Mouse (Mus musculus): ENCODE results near the gene Wdr83.

The Wdr83 gene

DNA sequence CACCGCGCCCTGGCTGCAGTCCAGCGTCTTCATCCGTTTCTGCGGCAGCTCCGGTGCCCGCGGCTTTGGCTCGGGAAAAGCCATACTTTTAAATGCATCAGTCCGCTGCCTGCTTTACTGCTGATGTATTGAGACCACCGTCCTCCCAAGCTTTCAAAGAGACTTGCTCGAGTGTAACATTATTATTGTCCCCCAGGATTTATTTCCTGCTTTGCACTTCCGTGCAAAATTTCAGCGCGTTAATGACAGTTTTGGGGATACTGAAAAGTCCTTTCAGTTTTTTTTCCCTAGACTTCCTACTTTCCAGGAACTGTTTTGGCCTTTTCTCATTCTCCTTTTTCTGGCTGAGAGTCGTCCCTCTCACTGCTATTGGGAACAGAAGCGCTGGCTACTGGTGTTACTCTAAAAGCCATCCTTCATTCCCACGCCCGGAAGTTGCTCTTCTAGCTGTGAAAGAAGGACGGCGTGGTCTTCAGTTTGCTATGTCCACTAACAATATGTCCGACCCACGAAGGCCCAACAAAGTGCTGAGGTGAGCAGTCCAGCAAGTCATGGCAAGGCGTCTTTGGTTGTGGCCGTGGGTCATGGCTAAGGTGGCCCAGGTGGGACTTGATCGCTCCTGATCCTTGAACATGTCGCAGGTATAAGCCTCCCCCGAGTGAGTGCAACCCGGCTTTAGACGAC lies 432 bp downstream of the Wdr83 start, which contains the start of gene Wdr83os:
Gene Wdr83os, plus strand, starts transcription at position 209 of the 684 bp plus-strand sequence.
- in situ Hi-C loops (cut with MboI, MseI): loop anchor here (25.0 kb wide), 1 partner anchor 1807 kb away; the partner anchor contains the start of gene N4bp1

DNA sequence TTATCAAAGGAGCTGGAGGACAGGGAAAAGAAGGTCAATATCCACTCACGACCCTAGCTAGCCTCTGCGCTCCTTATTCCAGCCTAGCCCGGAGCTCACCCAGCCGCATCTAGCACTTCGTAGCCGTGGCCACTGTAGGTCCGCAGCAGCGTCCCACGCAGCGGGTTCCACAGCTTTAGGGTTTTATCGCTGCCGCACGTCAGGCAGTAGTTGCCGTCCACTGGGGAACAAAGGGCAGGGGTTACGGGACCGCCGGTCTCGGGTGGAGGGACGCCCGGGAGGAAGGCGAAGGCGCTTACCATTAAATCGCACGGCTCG lies 933 bp downstream of the Wdr83 start:
- in situ Hi-C loops (cut with MboI, MseI): loop anchor here (25.0 kb wide), 1 partner anchor 1807 kb away; the partner anchor contains the start of gene N4bp1

DNA sequence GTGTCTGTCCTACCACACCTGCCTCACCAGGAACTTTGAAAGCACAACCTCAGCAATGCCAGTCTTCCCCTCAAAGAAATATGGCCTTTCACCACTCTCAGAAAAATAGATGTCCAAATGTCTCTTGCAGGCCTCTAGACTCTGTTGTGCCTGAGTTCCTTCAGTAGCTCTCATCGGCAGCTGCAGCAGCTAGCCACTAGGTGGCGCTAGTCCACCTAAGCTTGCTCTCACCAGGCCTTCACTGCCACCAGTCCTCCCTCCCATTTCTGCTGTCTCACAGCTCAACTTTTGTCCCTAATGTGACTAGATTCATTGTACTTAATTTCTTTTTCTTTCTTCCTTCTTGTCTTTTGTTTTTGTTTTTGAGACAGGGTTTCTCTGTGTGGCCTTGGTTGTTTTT lies 4.1 kb downstream of the Wdr83 start:
- in situ Hi-C loops (cut with MboI, MseI): loop anchor here (25.0 kb wide), 1 partner anchor 1810 kb away; the partner anchor contains the start of gene N4bp1

DNA sequence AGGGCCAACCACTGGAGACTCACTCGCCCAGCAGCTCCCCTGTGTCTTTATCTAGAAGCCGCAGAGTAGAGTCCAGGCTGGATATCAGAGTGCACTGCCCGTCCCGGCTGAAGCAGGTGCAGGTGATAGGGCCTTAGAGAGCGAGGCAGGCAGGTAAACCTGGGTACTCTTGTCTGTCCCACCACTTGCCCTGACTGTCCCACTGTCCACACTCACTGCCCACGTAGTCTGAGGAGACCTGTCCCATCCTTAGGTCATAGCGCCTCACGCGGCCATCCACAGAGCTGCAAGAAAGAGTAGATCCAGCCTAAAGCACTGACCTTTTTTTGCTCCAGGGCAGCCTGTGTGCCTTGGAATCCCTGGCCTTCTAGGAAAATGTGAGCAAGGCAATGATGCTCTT lies 5.1 kb downstream of the Wdr83 start:
- in situ Hi-C loops (cut with MboI, MseI): loop anchor here (25.0 kb wide), 1 partner anchor 1811 kb away; the partner anchor contains the start of gene N4bp1

DNA sequence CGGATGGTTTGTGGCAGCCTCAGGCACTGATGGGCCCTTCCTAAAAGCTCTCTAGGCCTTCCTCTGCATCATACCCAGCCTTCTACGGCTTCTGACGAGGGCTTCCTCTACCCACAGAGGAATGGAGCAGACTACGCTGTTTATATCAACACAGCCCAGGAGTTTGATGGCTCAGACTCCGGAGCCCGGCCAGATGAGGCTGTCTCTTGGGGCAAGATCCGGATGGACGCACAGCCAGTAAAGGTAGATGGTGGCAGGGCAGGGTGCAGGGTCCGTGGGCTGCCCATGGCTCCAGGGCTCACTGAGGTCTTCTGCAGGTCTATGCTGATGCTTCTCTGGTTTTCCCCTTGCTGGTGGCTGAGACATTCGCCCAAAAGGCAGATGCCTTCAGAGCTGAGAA lies 6.5 kb downstream of the Wdr83 start:
- in situ Hi-C loops (cut with MboI, MseI): loop anchor here (25.0 kb wide), 1 partner anchor 1813 kb away; the partner anchor contains the start of gene N4bp1

DNA sequence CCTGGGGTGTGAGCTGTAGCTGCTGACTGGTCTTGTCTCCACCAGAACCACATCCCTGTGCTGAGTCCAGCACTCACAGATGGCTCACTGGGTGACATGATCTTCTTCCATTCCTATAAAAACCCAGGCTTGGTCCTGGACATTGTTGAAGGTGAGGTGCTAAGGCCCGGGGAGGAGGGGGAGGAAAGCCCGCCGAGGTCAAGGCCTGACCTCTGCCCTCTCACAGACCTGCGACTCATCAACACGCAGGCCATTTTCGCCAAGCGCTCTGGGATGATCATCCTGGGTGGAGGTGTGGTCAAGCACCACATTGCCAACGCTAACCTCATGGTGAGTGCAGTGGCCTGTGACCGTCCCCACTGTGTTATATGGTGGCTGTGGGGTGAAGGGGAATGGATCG lies 6.9 kb downstream of the Wdr83 start:
- in situ Hi-C loops (cut with MboI, MseI): no loop called here

DNA sequence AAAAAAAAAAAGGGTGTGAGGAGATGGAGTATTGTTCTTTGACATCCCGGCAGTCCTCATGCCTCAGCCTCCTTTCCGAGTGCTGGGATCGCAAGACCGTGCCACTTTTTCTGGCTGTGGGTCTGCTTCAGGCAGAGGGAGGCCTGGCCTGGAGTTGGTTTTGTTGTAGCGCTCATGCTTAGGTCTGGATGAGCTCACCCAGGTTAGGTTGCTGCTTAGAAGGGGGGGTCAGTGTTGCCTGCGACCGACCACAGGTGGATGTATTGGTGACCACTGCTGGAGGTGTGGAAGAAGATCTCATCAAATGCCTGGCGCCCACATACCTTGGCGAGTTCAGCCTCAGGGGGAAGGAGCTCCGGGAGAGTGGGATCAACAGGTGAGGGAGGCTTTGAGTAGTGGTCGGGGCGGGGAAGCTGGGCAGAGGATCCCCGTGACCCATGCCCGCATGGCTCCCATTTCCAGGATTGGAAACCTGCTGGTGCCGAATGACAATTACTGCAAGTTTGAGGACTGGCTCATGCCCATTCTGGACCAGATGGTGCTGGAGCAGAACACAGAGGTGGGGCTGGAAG lies 8.0 kb downstream of the Wdr83 start:
- in situ Hi-C loops (cut with MboI, MseI): no loop called here

DNA sequence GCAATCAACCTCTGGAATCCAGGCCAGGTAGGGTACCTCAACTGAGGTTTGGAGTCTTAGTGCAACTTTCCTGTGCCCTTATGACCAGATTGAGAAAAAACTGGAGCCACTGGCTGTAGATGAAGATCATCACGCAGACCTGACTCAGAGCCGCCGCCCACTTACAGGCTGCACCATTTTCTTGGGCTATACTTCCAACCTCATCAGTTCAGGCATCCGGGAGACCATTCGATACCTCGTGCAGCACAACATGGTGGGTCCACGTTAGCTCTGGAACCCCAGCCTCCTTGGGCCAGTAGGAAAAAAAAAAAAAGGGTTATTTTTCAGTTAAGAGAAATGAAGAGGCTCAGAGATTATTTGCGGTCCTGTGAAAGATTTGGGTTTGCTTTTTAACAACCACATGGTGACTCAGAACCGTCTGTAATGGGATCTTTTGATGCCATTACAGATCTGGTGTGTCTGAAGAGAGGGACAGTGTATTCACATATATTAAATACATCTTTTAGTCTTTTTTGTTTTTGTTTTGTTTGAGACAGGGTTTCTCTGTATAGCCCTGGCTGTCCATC lies 8.7 kb downstream of the Wdr83 start:
- in situ Hi-C loops (cut with MboI, MseI): no loop called here

DNA sequence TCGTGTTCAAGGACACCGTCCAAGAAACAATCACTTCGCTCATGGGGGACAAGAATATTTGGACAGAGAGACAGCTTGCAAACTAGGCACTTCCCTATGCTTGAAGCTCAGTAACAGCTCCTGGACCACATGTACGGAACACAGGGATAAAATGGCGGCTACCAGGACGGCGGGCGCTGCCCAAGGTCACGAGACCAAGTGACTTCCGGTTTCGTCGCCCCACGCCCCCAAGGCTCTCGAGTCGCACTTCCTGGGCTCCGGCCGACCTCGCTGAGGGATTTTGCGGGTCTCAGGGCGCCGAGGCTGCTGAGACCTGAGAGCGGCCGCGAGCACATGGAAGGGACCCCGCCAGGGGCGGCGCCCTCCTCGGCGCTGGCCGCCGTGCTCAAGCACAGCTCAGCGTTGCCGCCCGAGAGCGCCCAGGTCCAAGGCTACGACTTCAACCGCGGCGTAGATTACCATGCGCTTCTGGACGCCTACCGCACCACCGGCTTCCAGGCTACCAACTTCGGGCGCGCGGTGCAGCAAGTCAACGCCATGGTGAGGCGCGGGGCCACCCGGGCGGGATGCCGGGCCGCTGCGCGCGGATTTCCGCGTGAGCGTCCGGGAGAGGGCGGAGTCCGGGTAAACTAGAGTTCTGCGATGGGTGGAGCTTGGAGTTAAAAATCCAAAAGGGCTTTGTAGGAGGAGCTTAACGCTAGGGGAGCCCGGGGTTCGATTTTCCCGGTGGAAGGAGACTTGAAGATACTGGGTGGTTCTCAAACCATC lies 9.4 kb downstream of the Wdr83 start, which contains the start of gene Dhps:
Gene Dhps, plus strand, starts transcription at position 244 of the 768 bp plus-strand sequence.
- in situ Hi-C loops (cut with MboI, MseI): no loop called here

DNA sequence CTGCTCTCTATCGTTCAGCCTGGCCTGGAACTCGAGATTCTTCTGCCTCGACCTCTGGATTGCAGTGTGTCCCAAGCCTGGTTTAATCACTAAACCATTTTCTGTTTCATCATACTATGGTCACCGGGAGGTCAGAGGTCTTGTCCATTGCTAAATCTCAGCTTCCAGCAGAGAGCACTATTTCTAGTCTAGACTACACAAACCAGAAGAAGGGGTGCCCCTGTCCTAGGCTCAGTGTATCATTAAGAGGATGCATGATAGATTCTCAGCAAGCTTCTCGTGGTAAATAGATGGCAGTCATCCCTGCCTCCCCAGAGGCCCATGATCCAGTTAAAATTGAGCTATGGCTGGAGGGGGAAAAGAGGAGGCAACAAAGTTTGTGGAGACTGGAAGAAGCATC lies 10.1 kb downstream of the Wdr83 start:
- in situ Hi-C loops (cut with MboI, MseI): no loop called here

DNA sequence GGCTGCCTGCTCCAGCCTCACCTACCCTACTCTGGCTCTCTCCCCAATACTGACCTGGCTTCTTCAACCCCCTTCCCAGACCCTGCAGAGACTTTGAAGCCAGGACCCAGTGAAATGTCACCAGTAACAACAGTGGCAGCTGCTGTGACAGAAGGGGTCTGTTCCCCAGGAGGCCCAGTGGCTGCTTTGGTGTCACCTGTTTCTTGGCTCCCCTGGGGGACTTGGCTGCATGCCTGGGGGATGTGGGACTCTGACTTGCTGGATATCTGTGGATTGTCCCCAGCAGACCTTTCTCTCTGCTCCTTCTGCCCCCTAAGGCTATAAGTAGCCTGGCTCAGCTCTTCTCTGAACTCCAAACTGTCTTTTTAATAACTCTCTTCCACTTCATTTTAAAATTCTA lies 13.1 kb downstream of the Wdr83 start, which contains the start of gene Gm5741:
Gene Gm5741, minus strand, starts transcription at position 1 of the 400 bp plus-strand sequence.
- in situ Hi-C loops (cut with MboI, MseI): no loop called here

DNA sequence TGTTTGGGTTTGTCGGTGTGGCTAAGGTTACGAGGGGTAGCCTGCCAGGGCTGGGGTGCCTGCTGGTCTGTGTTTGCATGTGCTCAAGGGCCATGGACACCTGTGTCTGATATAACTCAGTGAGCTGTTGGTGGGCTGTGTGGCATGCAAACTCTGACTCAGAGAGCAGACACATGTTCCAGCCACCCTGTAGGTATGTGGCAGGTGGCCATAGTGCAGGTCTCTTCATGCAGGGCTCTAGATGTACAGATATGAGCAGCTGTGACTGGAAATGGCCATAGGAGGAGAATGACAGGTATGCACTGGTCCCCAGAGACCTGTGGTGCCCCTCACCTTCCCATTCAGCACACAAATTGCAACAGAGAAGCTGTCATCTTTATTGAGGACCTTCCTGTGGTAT lies 14.0 kb downstream of the Wdr83 start:
- in situ Hi-C loops (cut with MboI, MseI): no loop called here

DNA sequence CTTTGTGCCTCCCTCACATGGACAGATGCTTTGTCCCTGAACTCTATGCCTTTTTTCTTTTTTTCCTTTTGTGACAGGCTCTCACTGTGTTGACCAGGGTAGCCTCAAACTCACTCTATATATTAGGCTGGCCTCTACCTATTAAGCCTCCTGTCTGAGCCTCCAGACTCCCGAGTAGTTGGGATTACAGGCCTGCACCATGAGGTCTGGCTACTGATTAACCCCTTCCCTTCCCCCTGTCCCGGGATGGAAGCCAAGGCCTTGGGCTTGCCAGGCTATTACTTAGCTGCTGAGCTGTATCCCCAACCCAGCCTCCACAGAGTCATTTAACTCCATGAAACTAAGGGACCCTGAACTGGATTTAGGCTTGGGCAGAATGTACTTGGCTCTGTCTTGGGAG lies 15.9 kb downstream of the Wdr83 start:
- in situ Hi-C loops (cut with MboI, MseI): no loop called here

DNA sequence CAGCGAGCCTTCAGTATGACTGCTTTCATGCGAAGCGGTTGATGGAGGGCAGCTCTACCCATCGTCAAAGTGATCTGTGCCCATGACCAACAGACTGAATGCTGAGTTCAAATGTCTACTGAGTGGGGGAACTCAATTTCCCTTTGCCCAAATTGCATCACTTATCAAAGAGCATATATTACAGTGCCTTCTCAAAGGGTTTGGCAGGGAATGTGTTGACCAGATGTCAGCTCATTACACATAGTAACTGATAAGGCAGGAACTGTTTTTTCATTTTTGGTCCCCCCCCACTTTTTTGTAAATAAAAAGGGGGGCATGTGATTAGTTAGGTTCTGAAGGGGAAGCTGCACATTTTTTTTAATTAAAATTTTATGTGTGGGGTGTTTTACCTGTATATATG lies 18.5 kb downstream of the Wdr83 start:
- in situ Hi-C loops (cut with MboI, MseI): loop anchor here (5.0 kb wide), 1 partner anchor 95 kb away; the partner anchor contains the start of genes Gm49661, Prdx2 and Rnaseh2a

DNA sequence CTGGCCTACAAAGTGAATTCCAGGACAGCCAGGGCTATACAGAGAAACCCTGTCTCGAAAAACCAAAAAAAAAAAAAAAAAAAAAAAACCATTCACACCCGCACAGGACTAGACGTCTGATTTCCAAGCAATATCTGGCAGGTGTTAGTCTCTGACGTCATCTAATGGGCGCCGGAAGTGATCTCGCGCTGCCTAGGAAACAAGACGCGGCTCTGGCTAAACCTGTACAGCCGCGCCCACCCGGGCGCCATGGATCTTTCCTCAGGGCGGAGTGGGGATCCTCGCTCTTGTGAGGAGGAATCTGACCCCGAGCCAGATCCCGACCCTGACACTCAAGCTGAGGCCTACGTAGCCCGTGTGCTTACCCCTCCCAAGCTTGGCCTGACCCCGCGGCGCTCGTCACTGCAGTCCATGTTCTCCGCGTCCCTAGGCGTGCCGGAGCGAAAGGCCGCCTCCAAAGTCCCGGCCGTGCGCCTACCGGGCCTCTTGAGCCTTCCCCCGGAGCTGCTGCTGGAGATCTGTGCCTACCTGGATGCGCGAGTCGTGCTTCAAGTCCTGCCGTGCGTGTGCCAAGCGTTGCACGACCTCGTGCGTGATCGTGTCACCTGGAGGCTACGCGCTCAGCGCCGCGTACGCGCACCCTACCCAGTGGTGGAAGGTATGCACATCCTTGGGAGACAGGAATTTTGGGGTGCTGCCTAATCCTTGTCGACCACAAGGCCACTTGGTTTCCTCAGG lies 21.1 kb downstream of the Wdr83 start, which contains the start of gene Fbxw9:
Gene Fbxw9, plus strand, starts transcription at position 177 of the 738 bp plus-strand sequence.
- in situ Hi-C loops (cut with MboI, MseI): loop anchor here (5.0 kb wide), 1 partner anchor 93 kb away; the partner anchor contains the start of genes Gm49661, Prdx2 and Rnaseh2a

DNA sequence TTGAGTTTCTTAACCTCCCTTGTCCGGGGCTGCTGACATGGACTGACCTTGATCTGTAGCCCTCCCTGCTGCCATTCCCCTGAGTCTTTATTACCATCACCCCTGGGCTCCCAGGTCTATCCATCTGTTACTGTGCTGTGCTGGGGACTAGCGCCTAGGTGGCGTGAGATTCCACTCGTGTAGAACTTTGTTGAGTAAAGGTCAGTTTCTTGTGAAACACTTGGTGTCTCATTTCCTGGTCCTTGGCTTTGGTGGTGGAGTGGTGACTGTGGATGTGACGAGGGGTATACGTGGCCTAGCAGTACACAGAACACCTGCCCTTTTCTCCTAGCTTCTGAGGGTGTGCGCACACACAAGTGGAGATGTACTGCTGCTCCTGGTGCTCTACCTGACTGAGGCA lies 23.7 kb downstream of the Wdr83 start:
- in situ Hi-C loops (cut with MboI, MseI): no loop called here

DNA sequence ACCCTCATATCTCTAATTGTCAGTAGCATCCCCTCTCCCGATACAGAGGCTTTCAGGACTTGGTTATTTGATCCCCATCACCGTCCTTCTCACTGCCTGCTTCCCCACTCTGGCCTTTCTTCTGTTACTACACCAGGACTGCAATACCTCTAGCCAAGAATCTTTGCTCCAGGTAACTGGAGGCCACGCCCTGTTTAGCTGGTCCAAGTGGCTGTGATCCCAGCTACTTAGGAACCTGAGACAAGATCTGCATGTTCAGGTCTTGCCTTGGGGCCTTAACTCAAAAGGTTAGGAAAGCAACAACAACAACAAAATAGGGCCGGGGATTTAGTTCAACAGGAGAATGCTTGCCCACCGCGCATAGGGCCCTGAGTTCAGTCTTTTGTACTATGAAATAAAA lies 37.5 kb downstream of the Wdr83 start:
- in situ Hi-C loops (cut with MboI, MseI): no loop called here

DNA sequence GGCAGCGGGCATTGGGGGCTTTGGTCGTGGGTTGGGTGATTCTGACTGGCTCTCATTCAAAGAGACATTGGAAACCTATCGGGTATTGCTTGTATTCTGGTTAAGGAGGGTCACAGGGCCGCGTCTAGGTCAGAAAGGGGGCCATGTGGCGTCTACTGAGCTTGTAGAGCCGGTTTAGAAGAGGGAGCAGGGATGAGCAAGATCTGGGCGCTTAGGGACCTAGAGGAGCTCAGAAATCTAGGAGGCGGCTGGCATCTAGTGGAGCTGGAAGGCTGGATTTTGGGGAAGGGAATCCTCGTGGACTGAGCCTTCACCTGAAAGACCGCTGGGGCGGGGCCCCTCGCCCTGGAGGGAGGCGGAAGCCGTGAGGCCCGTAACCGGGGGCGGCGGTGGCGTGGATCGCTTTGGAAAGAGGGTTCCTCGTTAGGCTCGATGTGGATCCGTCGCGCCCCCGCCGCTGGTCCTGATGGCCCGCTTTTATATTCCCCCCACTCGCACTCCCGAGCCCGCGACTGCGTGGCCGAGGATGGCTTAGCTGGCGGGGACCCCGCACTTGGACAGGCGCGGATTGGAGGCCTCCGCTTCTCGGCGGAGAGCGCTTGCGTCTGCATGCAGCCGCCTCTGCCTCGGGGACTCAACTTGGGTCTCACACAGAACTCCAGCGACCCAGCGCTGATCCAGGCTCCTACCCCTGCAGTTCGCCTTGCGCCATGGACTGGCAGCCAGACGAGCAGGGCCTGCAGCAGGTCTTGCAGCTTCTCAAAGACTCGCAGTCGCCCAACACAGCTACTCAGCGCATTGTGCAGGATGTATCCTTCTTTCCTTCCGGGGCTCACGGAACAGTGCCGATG lies 43.2 kb downstream of the Wdr83 start:
- in situ Hi-C loops (cut with MboI, MseI): no loop called here

DNA sequence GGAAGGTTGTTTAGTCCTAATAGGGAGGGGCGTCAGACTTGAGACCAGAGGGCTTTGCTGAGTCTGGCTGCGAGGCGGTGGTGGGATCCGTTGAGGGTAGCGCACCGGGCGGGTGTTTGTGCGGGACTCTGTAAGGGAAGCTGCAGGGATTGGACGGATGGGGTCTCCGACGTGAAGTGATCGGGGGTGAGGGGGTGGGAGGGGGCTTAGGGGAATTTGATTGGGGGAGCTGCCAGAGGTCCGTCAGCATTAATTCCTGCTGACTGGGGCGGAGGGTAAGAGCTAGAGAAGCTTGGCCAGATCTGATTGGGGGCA lies 43.8 kb downstream of the Wdr83 start:
- in situ Hi-C loops (cut with MboI, MseI): no loop called here

DNA sequence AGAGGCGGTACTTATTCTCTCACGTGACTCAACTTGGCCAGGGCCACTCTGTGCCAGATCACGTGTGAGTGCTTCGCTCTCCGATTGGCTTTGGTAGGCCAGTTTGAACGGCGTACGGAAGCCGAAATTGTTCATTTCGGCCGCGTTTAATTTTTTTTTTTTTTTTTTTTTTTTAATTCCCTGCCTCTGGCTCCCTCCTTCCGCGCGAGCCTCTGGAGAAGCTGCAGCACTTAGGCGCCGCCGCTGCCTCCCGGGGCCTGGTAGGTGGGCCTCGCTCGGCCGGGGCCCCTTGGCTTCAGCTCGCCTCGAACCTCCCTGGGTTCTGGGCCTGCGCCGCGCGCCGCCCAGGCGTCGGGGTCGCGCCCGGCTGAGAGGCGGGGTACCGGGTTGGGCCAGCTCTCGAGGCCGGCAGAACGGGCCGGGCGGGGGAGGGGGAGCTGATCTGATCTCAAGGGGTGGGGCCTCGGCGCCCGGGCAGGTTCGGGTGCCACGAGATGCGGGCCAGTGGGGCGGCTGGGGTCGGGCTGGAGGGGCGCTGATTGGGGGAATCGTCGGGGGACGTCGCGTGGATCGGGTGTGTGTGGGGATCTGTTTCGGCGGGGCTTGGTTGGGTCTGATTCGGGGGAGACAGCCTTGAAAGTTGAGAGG lies 44.3 kb downstream of the Wdr83 start, which contains the start of gene Tnpo2:
Gene Tnpo2, plus strand, starts transcription at position 198 of the 648 bp plus-strand sequence.
- in situ Hi-C loops (cut with MboI, MseI): no loop called here

All from T-helper 2 cell (primary cell).